In the genomic region with DNA sequence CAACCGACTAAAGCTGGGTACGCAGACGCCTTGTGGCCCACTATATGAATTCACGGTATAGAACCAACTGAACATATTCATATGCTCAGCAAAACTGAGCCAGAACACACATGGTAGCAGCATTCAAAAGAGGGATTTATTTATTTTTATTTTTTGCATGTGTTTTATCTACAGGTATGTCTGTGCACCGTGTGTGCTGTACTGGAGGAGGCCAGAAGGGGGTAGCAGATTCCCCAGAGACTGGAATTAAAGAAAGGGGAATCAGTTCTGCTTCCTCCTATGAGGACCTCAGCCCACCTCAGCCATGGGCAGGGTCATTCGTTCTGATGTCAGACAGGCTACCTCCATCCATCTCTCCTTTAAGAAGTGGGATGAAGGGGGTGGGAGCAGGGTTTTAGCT, we compare ENCODE assay signal across 25 mouse cellular contexts.
DNase-seq lines count a peak whose midpoint lies in the region; ATAC-seq and TF ChIP-seq lines count a peak whose summit lies in the region.
"Had no signal": no experiment of that assay in that cellular context is flagged by ENCODE, and none has a peak within 500 bp of the region (broad histone marks: within the 10 kb centered on the region; RNA-seq: fewer than 3 reads in every experiment).

No protein-coding gene starts in this region.

- H3K4me2 ChIP-seq in lung, postnatal 0 days (replicated peaks; ENCODE audit: low read depth, low read length): no peak overlapping the region
- H3K4me2 ChIP-seq: embryonic facial prominence, embryonic 15.5 days; forebrain, embryonic 15.5 days; hindbrain, embryonic 12.5 days had no signal

- H3K4me3 ChIP-seq in layer of hippocampus, adult 2 months: no peak overlapping the region
- no peak overlapping the region for H3K4me3 ChIP-seq in lung, postnatal 0 days (ENCODE audit: low read depth, low read length)
- H3K4me3 ChIP-seq in MEL (ENCODE audit: control insufficient read depth in 1 of 2, insufficient read depth in 1 of 2, low read depth in 2 of 2, low read length in 2 of 2): no peak overlapping the region
- H3K4me3 ChIP-seq: embryonic facial prominence, embryonic 15.5 days; erythroblast, embryonic 14.5 days; forebrain, embryonic 15.5 days; heart, embryonic 10.5 days; hindbrain, embryonic 12.5 days had no signal

- no peaks in the 10 kb centered on the region for H3K4me1 ChIP-seq in lung, postnatal 0 days (ENCODE audit: insufficient read depth, low read depth, low read length)
- H3K4me1 ChIP-seq in MEL (ENCODE audit: control insufficient read depth in 1 of 2, insufficient read depth in 2 of 2, low read length in 2 of 2): peaks cover 5 to 40% of the 10 kb centered on the region in 2 experiments; a peak in 3 of 4 replicates

- no peak for TF ChIP-seq EP300 in lung, postnatal 0 days (IDR thresholded peaks at IDR 0.05)
- no peak for TF ChIP-seq EP300 in MEL (IDR thresholded peaks at IDR 0.05; ENCODE audit: low read depth in 1 of 2, low read length in 2 of 2)

- H3K9ac ChIP-seq in lung, postnatal 0 days (replicated peaks; ENCODE audit: low read depth): no peak overlapping the region
- no peak overlapping the region for H3K9ac ChIP-seq in MEL (ENCODE audit: control insufficient read depth, low read depth, low read length, poor library complexity, severe bottlenecking)
- H3K9ac ChIP-seq: embryonic facial prominence, embryonic 15.5 days; forebrain, embryonic 15.5 days; hindbrain, embryonic 12.5 days had no signal

- ATAC-seq in lung, postnatal 0 days: no peak
- ATAC-seq: CD4-positive, CD25-positive, alpha-beta regulatory T cell, adult 4 months; forebrain, embryonic 15.5 days; Patski had no signal

- WGBS in lung, postnatal 0 days: 94% methylated on average over 6 of the region's 6 CpGs

- no peaks in the 10 kb centered on the region for H3K36me3 ChIP-seq in lung, postnatal 0 days (ENCODE audit: insufficient read depth, low read length)
- peaks cover 0 to 28% of the 10 kb centered on the region in 2 experiments; a peak in 2 of 4 replicates for H3K36me3 ChIP-seq in MEL (ENCODE audit: control insufficient read depth in 1 of 2, insufficient read depth in 2 of 2, low read length in 2 of 2)
- no peaks in the 10 kb centered on the region for H3K36me3 ChIP-seq in splenic B cell, adult 2 months (ENCODE audit: control insufficient read depth, insufficient read depth, low read length, poor library complexity, severe bottlenecking)
- H3K36me3 ChIP-seq: forebrain, embryonic 15.5 days had no signal

- TF ChIP-seq POLR2A in MEL (IDR thresholded peaks at IDR 0.05; ENCODE audit: control insufficient read depth in 1 of 2, insufficient read depth in 1 of 2, low read depth in 1 of 2, low read length in 2 of 2, poor library complexity in 1 of 2): no peak

- H3K79me2 ChIP-seq in MEL (ENCODE audit: control insufficient read depth, insufficient read depth, low read length, poor library complexity): no peaks in the 10 kb centered on the region

- no peaks in the 10 kb centered on the region for H3K9me3 ChIP-seq in lung, postnatal 0 days (ENCODE audit: low read length)
- H3K9me3 ChIP-seq in MEL (replicated peaks; ENCODE audit: insufficient read depth, low read length): no peaks in the 10 kb centered on the region
- H3K9me3 ChIP-seq: embryonic facial prominence, embryonic 15.5 days; forebrain, embryonic 15.5 days; heart, embryonic 10.5 days; hindbrain, embryonic 12.5 days had no signal

- TF ChIP-seq CTCF in layer of hippocampus, adult 2 months (conservative IDR thresholded peaks at IDR 0.05): peak; percentile 61
- TF ChIP-seq CTCF in lung, postnatal 0 days (IDR thresholded peaks at IDR 0.05): peak; percentile 22; the same call in 1 of the 2 replicates
- TF ChIP-seq CTCF in MEL (IDR thresholded peaks at IDR 0.05 in 2 of 3, conservative IDR thresholded peaks at IDR 0.05 in 1 of 3; ENCODE audit: control insufficient read depth in 1 of 3, insufficient read depth in 1 of 3, low read depth in 2 of 3, low read length in 3 of 3, poor library complexity in 1 of 3, severe bottlenecking in 1 of 3): peak in 2 of 3 experiments; percentile 18 to 39; a peak in 3 of 6 replicates

- H3K27me3 ChIP-seq in lung, postnatal 0 days (replicated peaks; ENCODE audit: insufficient read depth, low read length): no peaks in the 10 kb centered on the region
- H3K27me3 ChIP-seq in MEL (ENCODE audit: control insufficient read depth in 1 of 2, insufficient read depth in 2 of 2, low read length in 2 of 2): no peaks in the 10 kb centered on the region
- no peaks in the 10 kb centered on the region for H3K27me3 ChIP-seq in splenic B cell, adult 2 months (ENCODE audit: control insufficient read depth, insufficient read depth, low read length, poor library complexity, severe bottlenecking)
- H3K27me3 ChIP-seq: embryonic facial prominence, embryonic 15.5 days; forebrain, embryonic 15.5 days; hindbrain, embryonic 12.5 days; Patski had no signal

- H3K27ac ChIP-seq in layer of hippocampus, adult 2 months: no peak overlapping the region
- no peak overlapping the region for H3K27ac ChIP-seq in lung, postnatal 0 days (ENCODE audit: low read length)
- H3K27ac ChIP-seq in MEL (ENCODE audit: control insufficient read depth, low read depth, low read length): no peak overlapping the region
- H3K27ac ChIP-seq: embryonic facial prominence, embryonic 15.5 days; heart, embryonic 10.5 days; hindbrain, embryonic 12.5 days had no signal

- DNase-seq in layer of hippocampus, adult 2 months (ENCODE audit: low spot score in 2 of 2): no peak
- no peak for DNase-seq in layer of hippocampus, postnatal 14 days (ENCODE audit: low spot score in 2 of 2)
- DNase-seq in lung, postnatal 0 days (ENCODE audit: low spot score): no peak
- no peak for DNase-seq in lung, postnatal 4 days
- DNase-seq in MEL (ENCODE audit: low read depth, low spot score): peak; percentile 17
- peak; percentile 24 for DNase-seq in splenic B cell, adult 2 months (ENCODE audit: low read depth, low spot score)
- DNase-seq in kidney, adult 18-20 months: no peak
- no peak for DNase-seq in urinary bladder, postnatal 4 days (ENCODE audit: low spot score in 2 of 2)
- DNase-seq: adrenal gland, adult 8-10 months; adrenal gland, postnatal 36 days; cerebellum, adult 11 months; cerebellum, adult 8-10 months; cerebellum, postnatal 14 days; embryo, embryonic 11 days; gastrocnemius, postnatal 10 days; heart, adult 18-20 months; heart, postnatal 10 days; heart, postnatal 4 days had no signal

- peak; percentile 11 for TF ChIP-seq RAD21 in MEL (IDR thresholded peaks at IDR 0.05; ENCODE audit: low read depth, low read length)

TF ChIP-seq in MEL, 35 proteins besides CTCF, POLR2A, EP300 and RAD21:
- no peak for TF ChIP-seq POLR2AphosphoS5 (IDR thresholded peaks at IDR 0.05; ENCODE audit: borderline replicate concordance, low read depth, low read length)
- 0 out of 2 replicates have a peak, but pooled peaks have one; percentile 22 for TF ChIP-seq SMC3 (IDR thresholded peaks at IDR 0.05; ENCODE audit: low read depth, low read length)

Comparison
In these comparisons a context has a peak if more than half of its experiments do, and no peak if none do; other contexts are left out.
1. DNase-seq: peak in MEL (single experiment) and splenic B cell, adult 2 months (single experiment); none in layer of hippocampus, adult 2 months (0 of 2), layer of hippocampus, postnatal 14 days (0 of 2), lung, postnatal 0 days (single experiment), lung, postnatal 4 days (0 of 2), kidney, adult 18-20 months (single experiment) and urinary bladder, postnatal 4 days (0 of 2).
2. Peak in every context shown above with its lines, with median percentiles within 50 percentile points of each other: CTCF ChIP-seq.